Mouse (Mus musculus): ENCODE data around the gene Smim13.

DNA sequence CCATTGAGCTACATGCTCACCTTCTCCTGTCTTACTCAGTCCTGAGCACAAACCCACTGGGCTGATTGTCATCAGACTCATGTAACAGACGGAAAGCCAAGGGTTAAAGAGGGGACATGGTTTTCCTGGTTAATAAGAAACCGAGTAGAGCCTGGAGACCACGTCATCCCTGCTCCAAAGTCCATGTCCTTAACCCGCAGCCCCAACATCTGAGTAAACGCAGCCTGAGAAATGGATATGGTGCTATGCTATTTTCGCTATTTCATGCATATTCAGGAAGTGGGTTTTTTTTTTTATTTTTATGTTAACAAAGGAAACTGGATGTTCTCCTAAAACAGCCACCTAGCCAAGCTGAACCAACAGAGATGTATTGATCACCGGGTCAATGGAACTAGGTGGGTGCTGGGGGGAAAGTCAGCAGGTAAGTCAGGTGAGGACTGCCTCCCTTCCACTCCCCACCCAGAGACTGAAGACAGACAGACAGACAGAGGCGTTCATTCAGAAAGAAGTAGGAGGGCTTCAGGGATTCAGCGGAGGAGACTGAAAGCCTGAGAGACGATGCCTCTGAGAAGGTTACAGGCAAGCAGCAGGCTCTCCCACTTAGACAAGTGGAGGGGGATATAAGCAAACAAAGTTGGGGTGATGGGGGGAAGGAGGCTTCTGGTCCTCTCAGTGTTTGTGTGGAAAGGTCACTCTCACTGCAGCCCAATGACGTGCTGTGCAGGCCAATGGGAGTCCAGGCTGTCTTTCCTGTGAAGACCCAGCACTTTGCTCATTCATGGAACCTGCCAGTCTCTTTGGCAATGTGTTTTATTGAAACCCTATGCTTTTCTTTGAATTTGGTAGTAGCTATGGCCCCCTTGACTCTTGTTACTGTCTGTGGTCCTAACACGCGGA is 13.6 kb upstream of the Smim13 start:
- TF ChIP-seq ZC3H11A (IDR thresholded peaks at IDR 0.05; ENCODE audit: borderline replicate concordance, low read depth, low read length) (no peak), CHD2 (IDR thresholded peaks at IDR 0.05; ENCODE audit: low read depth, low read length) (no peak), HCFC1 (IDR thresholded peaks at IDR 0.05; ENCODE audit: borderline replicate concordance, insufficient read depth, low read length) (no peak), ZNF384 (IDR thresholded peaks at IDR 0.05; ENCODE audit: low read depth, low read length) (no peak), MAFK (IDR thresholded peaks at IDR 0.05; ENCODE audit: insufficient read depth, low read depth, low read length) (no peak)
